Mouse (Mus musculus) E14TG2a.4 (cell line): ENCODE data around the gene Acer3.

Experiments used
- CTCF ChIP-seq: conservative IDR thresholded peaks from 2 replicates; pipeline ENCODE4 v1.5.1; 2014; ENCODE audit warnings: low read length
- NANOG ChIP-seq: IDR thresholded peaks from 2 replicates; pipeline ENCODE4 v1.6.1; 2014; ENCODE audit warnings: borderline replicate concordance, low read length, mixed read lengths
- POU5F1 ChIP-seq: IDR thresholded peaks from 2 replicates; pipeline ENCODE4 v1.6.1; 2014; ENCODE audit warnings: low read length, borderline replicate concordance

DNA sequence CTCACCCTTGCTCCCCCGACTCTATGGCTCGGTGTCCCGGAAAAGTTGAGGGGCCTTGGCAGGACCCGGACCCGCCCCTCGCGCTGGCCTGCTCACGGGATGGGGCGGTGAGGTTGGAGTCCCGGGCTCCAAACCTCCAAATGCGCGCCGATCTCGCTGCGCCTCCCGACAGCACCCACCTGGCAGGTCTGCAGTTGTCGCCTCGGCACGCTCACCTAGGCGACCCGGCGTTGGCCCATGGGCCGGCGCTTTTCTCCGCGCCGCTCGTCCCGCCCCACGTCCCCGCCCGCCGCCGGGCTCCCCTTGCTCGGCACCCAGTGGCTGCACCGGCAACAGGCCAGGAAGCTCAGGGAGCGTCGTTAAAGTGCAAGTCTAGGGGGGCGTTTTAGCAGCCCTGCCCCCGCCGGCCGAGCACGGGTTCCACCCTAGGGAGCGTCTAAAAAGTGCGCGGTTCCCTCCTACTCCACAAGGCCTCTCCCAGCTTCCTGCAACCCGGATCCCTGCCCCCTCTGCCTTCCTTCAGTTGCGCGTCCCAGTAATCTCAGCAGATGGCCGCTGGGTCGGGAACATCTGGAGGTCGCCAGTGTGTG, 40.1 kb upstream of the Acer3 start, which contains the start of gene Tsku:
- TF ChIP-seq CTCF (no peak), POU5F1 (no peak), NANOG (no peak)
